Mouse (Mus musculus) brain, embryonic 14.5 days (tissue): ENCODE results near the gene Cbln3.

Experiments used
- CTCF ChIP-seq: fragments of 200-500 bp; IDR thresholded peaks from 2 replicates; pipeline ENCODE4 v1.5.1; 2012; ENCODE audit warnings: inconsistent platforms, mild to moderate bottlenecking, moderate library complexity, borderline replicate concordance; ENCODE audit not compliant: insufficient read depth, insufficient read length; ENCODE audit errors: extremely low read depth
- POLR2A ChIP-seq: fragments of 200-500 bp; IDR thresholded peaks from 2 replicates; pipeline ENCODE4 v1.6.1; 2012; ENCODE audit warnings: mild to moderate bottlenecking, inconsistent platforms, borderline replicate concordance; ENCODE audit not compliant: poor library complexity, insufficient read depth, insufficient read length, severe bottlenecking; ENCODE audit errors: extremely low read depth

GRCm38 (mm10) chr14:55913406-55913805 is 29.2 kb upstream of the Cbln3 start:
- TF ChIP-seq POLR2A (no peak), CTCF (no peak)
